Mouse (Mus musculus) embryonic fibroblast, embryonic 13.5 days (primary cell): Measurements from ENCODE around the gene Opalin.

ENCODE experiments used
- CTCF ChIP-seq: IDR thresholded peaks from 2 replicates; pipeline ENCODE4 v1.5.1; 2011; ENCODE audit warnings: mild to moderate bottlenecking, control low read depth, low read length, moderate library complexity, borderline replicate concordance; ENCODE audit not compliant: insufficient read depth
- POLR2A ChIP-seq: IDR thresholded peaks from 2 replicates; pipeline ENCODE4 v1.6.1; 2011; ENCODE audit warnings: low read depth, mild to moderate bottlenecking, control low read depth, low read length, moderate library complexity

GRCm38 (mm10) chr19:41020537-41020936 is 56.4 kb downstream of the Opalin start:
- TF ChIP-seq CTCF (no peak), POLR2A (no peak)
